Mouse (Mus musculus) kidney, embryonic 15.5 days (tissue): ENCODE measurements around the gene Rergl. TPM values are rescaled to one million over a fixed set of nuclear protein-coding genes. Genes with fewer than 3 reads are reported as not detected.

Source experiments
- ATAC-seq: fragments of 200-750 bp; cut with Nextera tagmentation; replicated peaks from 2 replicates; pipeline ENCODE4 v1.8.0; 2017; ENCODE audit warnings: moderate TSS enrichment; ENCODE audit not compliant: low FRiP score
- H3K27ac ChIP-seq: fragments of 300-500 bp; sonication (generic); 2 replicates; pipeline ENCODE4 v1.5.1; 2015; ENCODE audit warnings: mild to moderate bottlenecking, inconsistent platforms
- H3K27me3 ChIP-seq: fragments of 300-500 bp; sonication (generic); 2 replicates; pipeline ENCODE4 v1.6.1; 2015; ENCODE audit warnings: inconsistent platforms
- H3K36me3 ChIP-seq: fragments of 300-500 bp; sonication (generic); 2 replicates; pipeline ENCODE4 v1.6.1; 2015; ENCODE audit warnings: inconsistent platforms
- H3K4me1 ChIP-seq: fragments of 300-500 bp; sonication (generic); 2 replicates; pipeline ENCODE4 v1.6.1; 2015; ENCODE audit warnings: inconsistent platforms
- H3K4me2 ChIP-seq: fragments of 300-500 bp; sonication (generic); 2 replicates; pipeline ENCODE4 v1.6.1; 2015; ENCODE audit warnings: moderate library complexity, mild to moderate bottlenecking, inconsistent platforms
- H3K4me3 ChIP-seq: fragments of 300-500 bp; sonication (generic); replicated peaks from 2 replicates; pipeline ENCODE4 v1.5.1; 2015; ENCODE audit warnings: mild to moderate bottlenecking, inconsistent platforms
- H3K9ac ChIP-seq: fragments of 300-500 bp; sonication (generic); 2 replicates; pipeline ENCODE4 v1.6.1; 2015; ENCODE audit warnings: mild to moderate bottlenecking, inconsistent platforms
- H3K9me3 ChIP-seq: fragments of 300-500 bp; sonication (generic); replicated peaks from 2 replicates; pipeline ENCODE4 v1.6.1; 2016; ENCODE audit warnings: inconsistent platforms
- WGBS: fragments of 180-500 bp; shearing (Covaris S2); methylation state at CpG from one replicate; pipeline ENCODE4 v1.1.7; 2015; ENCODE audit warnings: mixed read lengths; 5-methylcytosine and 5-hydroxymethylcytosine counted together
- polyA plus RNA-seq: library from polyadenylated mRNA; unstranded; fragments of >200 nt; fragmentation: Nextera tagmentation; extraction: Ambion mirVana; gene quantifications from 2 replicates; pipeline ENCODE4 v1.2.1, GENCODE M21; 2015

Gene Rergl
- 4.2 and 4.8 TPM in 2 replicates for polyA plus RNA-seq

GRCm38 (mm10) chr6:139501876-139502275 lies at the start of gene Rergl:
Gene Rergl (minus strand): TSS chr6:139501976.
- WGBS = 18% methylated on average over 1 of the region's 1 CpGs
- Histone ChIP-seq H3K27ac (no peak within 1 kb of the TSS), H3K9ac (no peak within 1 kb of the TSS), H3K9me3 (no peaks in the 10 kb centered on the region), H3K4me1 (no peaks in the 10 kb centered on the region), H3K27me3 (no peaks in the 10 kb centered on the region), H3K36me3 (no peaks in the 10 kb centered on the region), H3K4me3 (no peak within 1 kb of the TSS), H3K4me2 (no peak within 1 kb of the TSS)
- no peak for ATAC-seq

- Histone ChIP-seq H3K36me3 (no peaks in the 10 kb centered on the region), H3K4me3 (no peak overlapping the region), H3K4me2 (no peak overlapping the region), H3K9ac (no peak overlapping the region), H3K27ac (no peak overlapping the region), H3K9me3 (no peaks in the 10 kb centered on the region), H3K27me3 (no peaks in the 10 kb centered on the region), H3K4me1 (no peaks in the 10 kb centered on the region)
- WGBS = 57% methylated on average over 2 of the region's 2 CpGs
- no peak for ATAC-seq
Observed at GRCm38 (mm10) chr6:139538469-139538868, 36.7 kb upstream of the Rergl start.

- H3K9me3 ChIP-seq = no peaks in the 10 kb centered on the region
- H3K4me2 ChIP-seq = no peak overlapping the region
- no peaks in the 10 kb centered on the region for H3K36me3 ChIP-seq
- no peak overlapping the region for H3K4me3 ChIP-seq
- no peak overlapping the region for H3K27ac ChIP-seq
- no peaks in the 10 kb centered on the region for H3K27me3 ChIP-seq
- no peak overlapping the region for H3K9ac ChIP-seq
- no peak for ATAC-seq
- no peaks in the 10 kb centered on the region for H3K4me1 ChIP-seq
Observed at GRCm38 (mm10) chr6:139525406-139525805, 23.6 kb upstream of the Rergl start.

- no peak overlapping the region for H3K9ac ChIP-seq
- ATAC-seq = no peak
- no peaks in the 10 kb centered on the region for H3K36me3 ChIP-seq
- WGBS = 47% methylated on average over 5 of the region's 5 CpGs
- H3K4me1 ChIP-seq = no peaks in the 10 kb centered on the region
- no peak overlapping the region for H3K4me2 ChIP-seq
- H3K27me3 ChIP-seq = no peaks in the 10 kb centered on the region
- H3K4me3 ChIP-seq = no peak overlapping the region
- H3K9me3 ChIP-seq = no peaks in the 10 kb centered on the region
- H3K27ac ChIP-seq = no peak overlapping the region
Observed at GRCm38 (mm10) chr6:139524288-139524687, 22.5 kb upstream of the Rergl start.

- Histone ChIP-seq H3K4me2 (no peak overlapping the region), H3K4me1 (no peaks in the 10 kb centered on the region), H3K9me3 (no peaks in the 10 kb centered on the region), H3K27me3 (no peaks in the 10 kb centered on the region), H3K27ac (no peak overlapping the region), H3K36me3 (no peaks in the 10 kb centered on the region), H3K4me3 (no peak overlapping the region), H3K9ac (no peak overlapping the region)
- no peak for ATAC-seq
- WGBS = 73% methylated on average over 3 of the region's 3 CpGs
Observed at GRCm38 (mm10) chr6:139514938-139515510, 13.2 kb upstream of the Rergl start.

GRCm38 (mm10) chr6:139479730-139480129 lies 22.0 kb downstream of the Rergl start:
- H3K27ac ChIP-seq = no peak overlapping the region
- no peaks in the 10 kb centered on the region for H3K9me3 ChIP-seq
- H3K4me3 ChIP-seq = no peak overlapping the region
- no peak overlapping the region for H3K9ac ChIP-seq
- H3K36me3 ChIP-seq = no peaks in the 10 kb centered on the region
- ATAC-seq = no peak
- H3K4me2 ChIP-seq = no peak overlapping the region
- no peaks in the 10 kb centered on the region for H3K4me1 ChIP-seq
- no peaks in the 10 kb centered on the region for H3K27me3 ChIP-seq

- Histone ChIP-seq H3K4me1 (no peaks in the 10 kb centered on the region), H3K27ac (no peak overlapping the region), H3K4me2 (no peak overlapping the region), H3K27me3 (no peaks in the 10 kb centered on the region), H3K4me3 (no peak overlapping the region), H3K36me3 (no peaks in the 10 kb centered on the region), H3K9me3 (no peaks in the 10 kb centered on the region), H3K9ac (no peak overlapping the region)
- 51% methylated on average over 6 of the region's 6 CpGs for WGBS
- ATAC-seq = peak; percentile 76; the same call in 1 of the 2 replicates
Observed at GRCm38 (mm10) chr6:139464980-139465379, 36.8 kb downstream of the Rergl start.

GRCm38 (mm10) chr6:139464292-139464691 lies 37.5 kb downstream of the Rergl start:
- no peaks in the 10 kb centered on the region for H3K9me3 ChIP-seq
- no peaks in the 10 kb centered on the region for H3K36me3 ChIP-seq
- H3K27ac ChIP-seq = no peak overlapping the region
- 92% methylated on average over 2 of the region's 2 CpGs for WGBS
- no peak overlapping the region for H3K4me2 ChIP-seq
- no peaks in the 10 kb centered on the region for H3K4me1 ChIP-seq
- ATAC-seq = no peak
- no peak overlapping the region for H3K9ac ChIP-seq
- no peaks in the 10 kb centered on the region for H3K27me3 ChIP-seq
- H3K4me3 ChIP-seq = no peak overlapping the region

GRCm38 (mm10) chr6:139461094-139461493 lies 40.7 kb downstream of the Rergl start:
- Histone ChIP-seq H3K27ac (no peak overlapping the region), H3K9me3 (no peaks in the 10 kb centered on the region), H3K4me1 (no peaks in the 10 kb centered on the region), H3K4me2 (no peak overlapping the region), H3K27me3 (no peaks in the 10 kb centered on the region), H3K4me3 (no peak overlapping the region), H3K9ac (no peak overlapping the region), H3K36me3 (no peaks in the 10 kb centered on the region)
- ATAC-seq = no peak
- 43% methylated on average over 5 of the region's 5 CpGs for WGBS

- Histone ChIP-seq H3K27me3 (no peaks in the 10 kb centered on the region), H3K27ac (no peak overlapping the region), H3K4me2 (no peak overlapping the region), H3K9ac (no peak overlapping the region), H3K4me1 (no peaks in the 10 kb centered on the region), H3K4me3 (no peak overlapping the region), H3K9me3 (no peaks in the 10 kb centered on the region), H3K36me3 (no peaks in the 10 kb centered on the region)
- WGBS = 91% methylated on average over 10 of the region's 10 CpGs
- no peak for ATAC-seq
Observed at GRCm38 (mm10) chr6:139460470-139460869, 41.3 kb downstream of the Rergl start.

- H3K4me1 ChIP-seq = no peaks in the 10 kb centered on the region
- H3K27me3 ChIP-seq = no peaks in the 10 kb centered on the region
- WGBS = 88% methylated on average over 2 of the region's 2 CpGs
- no peak overlapping the region for H3K4me3 ChIP-seq
- ATAC-seq = no peak
- no peak overlapping the region for H3K9ac ChIP-seq
- H3K36me3 ChIP-seq = no peaks in the 10 kb centered on the region
- no peaks in the 10 kb centered on the region for H3K9me3 ChIP-seq
- H3K4me2 ChIP-seq = no peak overlapping the region
- H3K27ac ChIP-seq = no peak overlapping the region
Observed at GRCm38 (mm10) chr6:139443999-139444398, 57.8 kb downstream of the Rergl start.
